Mouse (Mus musculus): ENCODE data around the gene Arid5b. TPM values are rescaled to one million over a fixed set of nuclear protein-coding genes. Genes with fewer than 3 reads are reported as not detected.
"Not testable (repeated sequence)": the region's sequence is repeated elsewhere in the genome, so short reads cannot be mapped to it uniquely, and the experiment has no call there.

Arid5b gene
- total RNA-seq, 2 experiments from 2014 or later = 24.1 to 24.8 TPM

- no peak for DNase-seq
These were observed 168.4 kb downstream of the Arid5b start for GRCm38 (mm10) chr10:68110182-68110581.

- no peak for DNase-seq
These were observed 168.9 kb downstream of the Arid5b start for GRCm38 (mm10) chr10:68109651-68110050.

DNA sequence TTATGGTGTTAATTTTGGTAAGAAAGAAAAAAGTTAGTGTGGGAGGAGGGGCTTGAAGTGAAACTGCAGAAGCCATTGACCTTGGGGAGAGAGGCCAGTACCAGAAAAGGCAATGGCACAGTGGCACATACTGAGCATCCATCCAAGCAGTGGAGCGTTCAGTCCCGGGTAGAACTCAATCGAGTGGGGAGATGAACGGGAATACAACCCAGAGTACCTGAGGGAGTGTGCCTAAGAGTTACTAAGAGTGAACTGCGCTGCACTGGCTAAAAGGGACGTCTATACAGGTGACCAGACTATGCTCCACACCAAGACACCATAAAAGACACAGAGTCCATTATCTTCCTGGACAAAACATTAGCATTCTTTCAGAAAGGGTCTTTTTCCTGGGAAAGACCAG lies 170.8 kb downstream of the Arid5b start:
- DNase-seq = no peak

- no peak for DNase-seq
These were observed 172.1 kb downstream of the Arid5b start for GRCm38 (mm10) chr10:68106351-68106950.

DNA sequence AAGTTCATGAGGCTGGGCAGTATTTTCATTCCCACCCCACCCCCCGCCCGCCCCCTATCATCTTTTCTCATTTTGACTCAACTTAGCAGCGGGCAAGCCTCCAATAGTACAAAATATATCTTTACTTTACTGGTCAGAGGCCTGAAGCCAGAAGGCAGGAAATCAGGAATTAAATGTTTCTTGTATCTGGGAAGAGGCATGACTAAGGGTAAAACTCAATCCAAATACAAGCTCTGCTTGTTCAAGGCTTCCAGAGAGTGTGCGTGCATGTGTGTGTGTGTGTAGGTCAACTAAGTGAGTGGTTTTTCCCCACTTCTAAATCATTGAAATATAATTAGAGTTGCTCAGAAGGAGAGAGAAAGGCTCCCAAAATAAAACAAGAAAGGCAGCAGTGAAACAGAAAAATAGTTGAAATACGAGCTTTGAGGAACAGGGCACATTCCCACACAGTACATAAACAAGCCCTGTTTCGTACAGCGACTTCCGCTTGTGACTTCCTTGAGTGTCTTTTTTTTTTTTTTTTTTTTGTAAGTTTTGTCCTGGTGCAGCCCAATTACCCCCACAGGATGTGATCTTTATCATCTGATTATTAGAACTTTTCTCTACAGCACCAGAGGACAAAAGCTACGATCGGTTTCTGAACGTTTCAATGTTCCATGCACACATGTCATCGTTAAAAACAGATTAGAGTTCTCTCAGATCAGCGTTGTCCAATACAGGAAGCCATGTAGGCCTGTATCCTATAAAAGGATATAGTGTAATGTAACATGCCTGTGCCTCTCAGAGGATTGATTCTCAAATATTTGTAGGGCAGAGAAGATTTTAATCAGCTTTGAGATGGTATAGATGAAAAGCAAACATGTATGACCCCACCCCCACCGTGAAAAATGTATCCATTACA lies 173.4 kb downstream of the Arid5b start:
- DNase-seq = no peak

DNA sequence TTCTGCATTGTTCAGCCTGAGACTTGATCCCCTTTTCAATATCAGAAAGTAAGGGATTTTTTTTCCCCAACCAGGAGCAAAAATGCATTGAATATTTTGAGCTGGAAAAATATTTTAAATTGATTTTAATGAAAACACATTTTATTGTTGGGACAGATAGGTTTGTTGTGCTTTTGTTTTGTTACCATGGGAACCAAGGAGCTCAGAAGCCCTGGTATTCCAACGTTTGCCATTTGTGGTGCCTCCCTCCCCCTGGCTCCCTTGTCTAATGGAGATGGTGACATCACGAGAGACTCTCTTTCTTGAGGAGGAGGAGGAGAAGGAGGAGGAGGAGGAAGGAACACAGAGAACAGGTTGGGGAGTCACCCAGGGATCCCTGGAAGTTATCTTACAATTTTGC lies 174.1 kb downstream of the Arid5b start:
- DNase-seq = no peak

GRCm38 (mm10) chr10:68103988-68104387 lies 174.6 kb downstream of the Arid5b start:
- DNase-seq = peak; percentile 51

DNA sequence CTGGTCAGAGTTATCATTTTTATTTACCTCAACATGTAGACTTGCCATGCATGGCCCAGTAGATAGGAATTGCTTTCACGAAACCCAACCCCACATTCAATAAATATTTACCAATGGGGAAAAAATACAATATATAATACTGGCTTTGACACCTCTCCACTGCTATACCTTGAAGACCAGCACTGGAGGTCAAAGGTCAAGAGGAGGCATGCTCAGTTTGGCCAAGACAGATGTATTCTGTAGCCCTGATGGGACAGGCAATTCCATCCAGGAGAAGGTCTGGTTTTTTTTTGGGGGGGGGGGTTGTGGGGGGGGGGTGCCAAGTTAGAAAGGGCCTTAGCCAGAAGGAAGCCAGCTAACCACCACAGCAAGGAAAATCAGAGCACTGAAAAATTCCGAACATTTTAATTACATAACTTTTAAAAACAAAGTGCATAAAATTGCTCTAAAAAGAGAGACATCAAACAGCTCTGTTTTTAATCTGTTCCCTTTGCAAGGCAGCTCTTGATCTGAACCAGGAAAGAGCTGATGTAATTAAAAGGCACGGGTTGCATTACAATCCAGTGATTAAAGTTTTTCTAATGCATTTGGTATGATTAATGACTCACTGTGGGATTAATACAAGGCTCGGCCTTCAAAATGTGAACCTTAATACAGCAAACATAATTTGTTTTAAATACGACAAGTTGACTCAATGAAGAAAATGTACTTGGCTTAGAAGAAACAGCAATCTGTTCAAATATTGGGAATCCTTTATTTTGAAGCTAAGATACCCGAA lies 175.3 kb downstream of the Arid5b start:
- no peak for DNase-seq

GRCm38 (mm10) chr10:68102566-68102965 lies 176.0 kb downstream of the Arid5b start:
- DNase-seq = peak; percentile 74

DNA sequence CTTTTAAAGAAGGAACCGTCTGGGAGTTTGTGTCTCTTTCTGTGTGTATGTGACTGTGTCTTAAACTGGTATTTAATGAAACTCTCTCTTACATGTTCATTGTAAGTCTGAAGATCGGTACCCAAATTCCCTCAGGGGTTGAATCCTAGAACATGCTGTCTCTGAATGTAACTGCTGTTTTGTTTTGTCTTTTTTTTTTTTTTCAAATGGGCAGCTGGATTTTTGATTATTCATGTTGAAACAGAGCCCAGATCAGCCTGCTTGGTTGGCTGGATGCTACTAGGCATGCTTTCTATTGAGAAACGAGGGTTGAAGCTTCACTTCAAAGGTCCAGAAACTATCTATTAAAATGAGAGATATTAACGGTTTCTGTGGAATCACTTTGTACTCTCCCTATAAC lies 177.3 kb downstream of the Arid5b start:
- DNase-seq = no peak

DNA sequence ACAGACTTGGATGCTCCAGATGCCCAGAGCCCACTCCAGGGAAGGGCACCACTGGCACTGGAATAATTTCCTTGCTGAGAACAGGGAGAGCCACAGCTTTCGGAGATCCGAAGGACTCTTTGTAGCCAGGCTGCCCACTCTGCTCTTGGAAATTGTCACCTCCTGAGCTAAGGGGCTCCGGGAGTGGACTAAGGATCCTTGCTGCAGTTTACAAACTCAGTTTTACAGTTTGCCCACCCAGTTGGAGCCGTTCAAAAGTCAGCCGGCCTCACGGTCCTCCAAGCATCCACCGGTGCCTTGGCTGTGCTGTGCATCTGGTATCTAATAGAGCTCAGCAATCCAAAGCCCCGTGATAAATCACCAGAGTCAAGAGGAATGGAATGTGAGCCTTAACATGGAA lies 178.0 kb downstream of the Arid5b start:
- no peak for DNase-seq

DNA sequence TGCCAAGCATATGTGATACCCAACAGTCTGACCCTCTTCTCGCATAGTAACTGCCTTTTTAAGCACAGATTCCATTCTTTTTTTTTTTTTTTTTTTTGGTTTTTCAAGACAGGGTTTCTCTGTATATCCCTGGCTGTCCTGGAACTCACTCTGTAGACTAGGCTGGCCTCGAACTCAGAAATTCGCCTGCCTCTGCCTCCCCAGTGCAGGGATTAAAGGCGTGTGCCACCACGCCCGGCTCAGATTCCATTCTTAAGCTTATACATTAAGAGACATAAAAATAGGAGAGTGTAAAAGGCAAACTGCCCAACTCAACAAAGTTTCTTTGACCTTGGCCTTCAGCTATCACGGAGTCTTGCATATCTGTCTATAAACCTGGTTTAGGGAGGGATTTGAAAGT lies 178.7 kb downstream of the Arid5b start:
- not testable (repeated sequence) for DNase-seq

GRCm38 (mm10) chr10:68097821-68098675 lies 180.5 kb downstream of the Arid5b start:
- no peak for DNase-seq

DNA sequence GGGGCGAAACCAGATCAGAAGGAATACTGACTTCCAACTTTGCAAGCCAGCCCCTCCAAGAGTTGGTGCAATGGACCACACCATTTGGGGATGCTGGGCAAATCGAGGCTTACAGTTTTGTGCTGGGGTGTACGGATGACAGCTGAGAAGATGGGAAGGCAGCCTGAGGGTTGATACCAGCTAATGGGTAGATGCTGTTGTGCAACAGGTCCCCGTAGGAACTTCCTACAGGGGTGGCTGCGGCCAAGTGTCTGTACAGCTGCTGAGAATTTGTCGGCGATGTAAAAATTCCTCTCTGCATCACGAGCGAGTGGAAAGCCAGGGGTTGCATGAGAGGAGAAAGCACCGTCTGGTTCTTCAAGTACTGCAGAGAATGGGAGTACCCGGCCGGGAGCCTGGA lies 182.1 kb downstream of the Arid5b start:
- DNase-seq = no peak

GRCm38 (mm10) chr10:68095136-68095535 lies 183.4 kb downstream of the Arid5b start:
- no peak for DNase-seq

- DNase-seq = no peak
These were observed 185.0 kb downstream of the Arid5b start for GRCm38 (mm10) chr10:68093496-68093895.

GRCm38 (mm10) chr10:68091840-68092239 lies 186.7 kb downstream of the Arid5b start:
- no peak for DNase-seq

- no peak for DNase-seq
These were observed 187.5 kb downstream of the Arid5b start for GRCm38 (mm10) chr10:68091011-68091410.

GRCm38 (mm10) chr10:68090544-68090943 lies 188.0 kb downstream of the Arid5b start:
- DNase-seq = no peak

- peak; percentile 95 for DNase-seq
These were observed 188.4 kb downstream of the Arid5b start for GRCm38 (mm10) chr10:68090197-68090535.

- DNase-seq = peak; percentile 70
These were observed 188.9 kb downstream of the Arid5b start for GRCm38 (mm10) chr10:68089435-68090196.

GRCm38 (mm10) chr10:68087722-68088121 lies 190.8 kb downstream of the Arid5b start:
- DNase-seq = no peak

Data from heart, postnatal 4 days (tissue).